Mouse (Mus musculus) midbrain, postnatal 0 days (tissue): ENCODE results near the gene Xpo4. TPM values are rescaled to one million over a fixed set of nuclear protein-coding genes. Genes with fewer than 3 reads are reported as not detected.

Experiments
- ATAC-seq: fragments of 200-750 bp; cut with Nextera tagmentation; 2 replicates; pipeline ENCODE4 v1.8.0; 2017; ENCODE audit warnings: moderate number of reproducible peaks, mild to moderate bottlenecking, moderate TSS enrichment, moderate library complexity; ENCODE audit not compliant: low FRiP score
- DNase-seq: peaks from one replicate; pipeline ENCODE4 v3.0.0-alpha.2; 2015; ENCODE audit warnings: low spot score
- H3K27ac ChIP-seq: fragments of 300-500 bp; sonication (generic); 2 replicates; pipeline ENCODE4 v1.5.1; 2014; ENCODE audit warnings: low read depth, mild to moderate bottlenecking, low read length, mixed read lengths
- H3K27me3 ChIP-seq: fragments of 300-500 bp; sonication (generic); 2 replicates; pipeline ENCODE4 v1.6.1; 2014; ENCODE audit warnings: low read length, control low read depth, mixed read lengths; ENCODE audit not compliant: insufficient read depth
- H3K36me3 ChIP-seq: fragments of 300-500 bp; sonication (generic); 2 replicates; pipeline ENCODE4 v1.6.1; 2014; ENCODE audit warnings: low read length, control low read depth, mixed read lengths; ENCODE audit not compliant: insufficient read depth
- H3K4me1 ChIP-seq: fragments of 300-500 bp; sonication (generic); 2 replicates; pipeline ENCODE4 v1.6.1; 2014; ENCODE audit warnings: mild to moderate bottlenecking, control low read depth, antibody characterized with exemption, low read length, mixed read lengths; ENCODE audit not compliant: insufficient read depth
- H3K4me2 ChIP-seq: fragments of 300-500 bp; sonication (generic); 2 replicates; pipeline ENCODE4 v1.6.1; 2014; ENCODE audit warnings: low read depth, mild to moderate bottlenecking, low read length, mixed read lengths; ENCODE audit not compliant: poor library complexity, severe bottlenecking
- H3K4me3 ChIP-seq: fragments of 300-500 bp; sonication (generic); 2 replicates; pipeline ENCODE4 v1.5.1; 2014; ENCODE audit warnings: low read depth, mild to moderate bottlenecking, low read length, moderate library complexity
- H3K9ac ChIP-seq: fragments of 300-500 bp; sonication (generic); replicated peaks from 2 replicates; pipeline ENCODE4 v1.6.1; 2014; ENCODE audit warnings: mild to moderate bottlenecking, low read length, moderate library complexity, mixed read lengths; ENCODE audit not compliant: poor library complexity, severe bottlenecking
- H3K9me3 ChIP-seq: fragments of 300-500 bp; sonication (generic); 2 replicates; pipeline ENCODE4 v1.6.1; 2016; ENCODE audit warnings: low read length, control low read depth
- CTCF ChIP-seq: IDR thresholded peaks from 2 replicates; pipeline ENCODE4 v1.5.1; 2016; ENCODE audit warnings: antibody characterized with exemption, mild to moderate bottlenecking
- WGBS: fragments of 180-500 bp; shearing (Covaris S2); extraction: QIAGEN DNeasy Blood & Tissue Kit; methylation state at CpG from one replicate; pipeline ENCODE4 v1.1.7; 2014; 5-methylcytosine and 5-hydroxymethylcytosine counted together
- polyA plus RNA-seq: library from polyadenylated mRNA; unstranded; fragments of >200 nt; fragmentation: Nextera tagmentation; extraction: Ambion mirVana; gene quantifications from 2 replicates; pipeline ENCODE4 v1.2.1, GENCODE M21; 2015
- total RNA-seq: library from RNA; depleted of rRNA; stranded (reverse); fragments of >200 nt; gene quantifications from 2 replicates; pipeline ENCODE4 v1.2.3, GENCODE M21; 2014

Xpo4 gene
- total and polyA plus RNA-seq, 2 experiments from 2014 or later, result 11.3 to 11.7 TPM

- H3K9me3 ChIP-seq, result no peaks in the 10 kb centered on the region
- WGBS, result 93% methylated on average over 10 of the region's 10 CpGs
- no peaks in the 10 kb centered on the region; the same call in 1 of the 2 replicates for H3K4me1 ChIP-seq
- no peak overlapping the region for H3K4me2 ChIP-seq
- no peak for TF ChIP-seq CTCF
- H3K27ac ChIP-seq, result no peak overlapping the region
- H3K27me3 ChIP-seq, result no peaks in the 10 kb centered on the region
- no peak overlapping the region for H3K4me3 ChIP-seq
- no peak overlapping the region for H3K9ac ChIP-seq
- DNase-seq (no peak), ATAC-seq (no peak)
- peaks cover 5% of the 10 kb centered on the region; the same call in 1 of the 2 replicates for H3K36me3 ChIP-seq
These were observed 33.8 kb upstream of the Xpo4 start for GRCm38 (mm10) chr14:57699016-57699415.

DNA sequence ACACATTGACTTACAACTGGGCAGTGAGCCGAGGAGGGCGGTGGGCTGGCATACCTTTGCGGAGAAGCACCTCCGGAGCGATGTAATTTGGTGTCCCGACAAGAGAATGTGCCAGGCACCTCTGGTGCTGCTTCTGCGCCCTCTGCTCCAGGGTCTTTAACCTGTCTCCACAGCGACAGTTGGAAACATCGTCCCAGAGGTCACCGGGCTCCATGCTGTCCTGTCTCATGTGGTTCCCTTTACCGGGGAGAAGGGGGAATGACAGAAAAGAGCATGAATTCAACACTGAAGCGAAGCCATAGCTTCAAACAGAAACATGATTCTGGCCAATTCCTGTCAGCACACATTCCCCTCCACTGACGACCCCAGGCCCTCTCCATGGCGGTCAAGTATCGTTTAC is 30.8 kb upstream of the Xpo4 start:
- Histone ChIP-seq H3K36me3 (peaks cover 5% of the 10 kb centered on the region; the same call in 1 of the 2 replicates), H3K4me2 (no peak overlapping the region), H3K4me1 (no peaks in the 10 kb centered on the region), H3K27me3 (no peaks in the 10 kb centered on the region), H3K9me3 (no peaks in the 10 kb centered on the region), H3K27ac (no peak overlapping the region), H3K4me3 (no peak overlapping the region), H3K9ac (no peak overlapping the region)
- 92% methylated on average over 15 of the region's 15 CpGs for WGBS
- DNase-seq (no peak), ATAC-seq (no peak)
- TF ChIP-seq CTCF, result no peak

DNA sequence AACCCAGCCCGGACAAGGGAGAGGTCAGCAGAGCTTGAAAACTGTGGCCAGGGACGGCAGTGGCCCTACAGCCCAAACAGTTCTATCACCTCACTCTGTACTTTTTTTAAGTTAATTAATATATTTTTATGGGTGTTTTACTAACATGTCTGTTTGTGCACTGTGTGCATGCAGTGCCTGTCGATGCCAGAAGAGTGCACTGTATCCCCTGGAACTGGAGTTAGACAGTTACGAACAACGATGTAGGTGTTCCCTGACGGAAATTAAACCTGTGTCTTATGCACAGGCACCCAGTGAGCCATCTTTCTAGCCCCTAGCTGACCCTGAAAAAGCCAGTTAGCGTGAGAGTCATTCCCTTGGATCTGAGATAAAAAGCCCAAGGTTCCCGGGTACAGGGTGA is 30.3 kb upstream of the Xpo4 start:
- TF ChIP-seq CTCF, result peak; percentile 67
- H3K4me3 ChIP-seq, result no peak overlapping the region
- no peak overlapping the region for H3K9ac ChIP-seq
- peaks cover 5% of the 10 kb centered on the region; the same call in 1 of the 2 replicates for H3K36me3 ChIP-seq
- no peaks in the 10 kb centered on the region for H3K27me3 ChIP-seq
- H3K27ac ChIP-seq, result no peak overlapping the region
- no peaks in the 10 kb centered on the region for H3K9me3 ChIP-seq
- H3K4me2 ChIP-seq, result no peak overlapping the region
- H3K4me1 ChIP-seq, result no peaks in the 10 kb centered on the region
- WGBS, result 89% methylated on average over 8 of the region's 8 CpGs
- DNase-seq, result peak; percentile 40
- ATAC-seq, result no peak

DNA sequence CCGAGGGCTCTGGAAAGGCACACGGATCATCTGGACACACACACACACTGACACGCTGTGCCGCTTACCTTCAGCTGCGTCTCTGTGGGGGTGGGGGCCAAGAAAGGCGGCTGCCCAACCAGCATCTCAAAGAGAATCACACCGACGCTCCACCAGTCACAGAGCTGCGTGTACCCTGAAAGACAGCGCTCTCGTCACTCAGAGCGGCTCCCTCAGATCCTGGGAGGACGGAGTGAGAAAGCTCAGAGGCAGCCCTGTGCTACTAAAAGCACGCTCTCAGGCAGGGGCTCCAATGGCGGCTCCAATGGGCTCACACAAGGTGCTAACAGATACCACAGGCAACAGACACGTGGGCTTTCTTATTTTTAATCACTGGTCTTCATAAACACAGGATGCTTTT is 29.0 kb upstream of the Xpo4 start:
- Histone ChIP-seq H3K4me1 (no peaks in the 10 kb centered on the region), H3K9me3 (no peaks in the 10 kb centered on the region), H3K27me3 (no peaks in the 10 kb centered on the region), H3K27ac (no peak overlapping the region), H3K9ac (no peak overlapping the region), H3K36me3 (no peaks in the 10 kb centered on the region; the same call in 1 of the 2 replicates), H3K4me3 (no peak overlapping the region), H3K4me2 (no peak overlapping the region)
- WGBS, result 84% methylated on average over 16 of the region's 16 CpGs
- no peak for ATAC-seq
- TF ChIP-seq CTCF, result no peak
- no peak for DNase-seq

DNA sequence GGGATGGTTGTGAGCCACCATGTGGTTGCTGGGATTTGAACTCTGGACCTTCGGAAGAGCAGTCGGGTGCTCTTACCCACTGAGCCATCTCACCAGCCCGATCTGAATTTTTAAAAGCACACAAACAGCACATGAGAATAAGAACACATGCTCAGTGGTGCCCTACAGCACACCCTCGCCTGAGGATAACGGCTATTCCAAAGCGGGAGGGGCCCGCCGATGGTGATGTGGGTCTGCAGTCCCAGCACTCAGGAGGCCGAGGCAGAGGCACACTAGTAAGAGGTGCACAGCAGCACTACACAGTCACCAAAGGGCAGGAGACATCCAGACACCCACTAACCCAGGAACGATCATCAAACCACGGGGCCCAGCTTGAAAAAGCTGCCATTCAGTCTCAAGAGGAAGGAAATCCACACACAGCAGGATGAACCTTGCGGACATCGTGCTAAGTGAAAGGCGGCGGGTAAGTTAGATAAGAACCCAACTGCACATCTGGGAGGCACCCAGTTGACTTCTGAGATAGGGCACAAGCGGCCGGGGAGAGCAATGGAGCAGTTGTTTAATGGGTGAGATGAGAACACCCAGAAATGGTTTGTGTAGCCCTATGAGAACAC is 27.4 kb upstream of the Xpo4 start:
- Histone ChIP-seq H3K4me1 (no peaks in the 10 kb centered on the region), H3K4me3 (no peak overlapping the region)
- no peak for ATAC-seq

GRCm38 (mm10) chr14:57691316-57691715 is 26.1 kb upstream of the Xpo4 start:
- TF ChIP-seq CTCF, result no peak
- no peak overlapping the region for H3K4me3 ChIP-seq
- WGBS, result 96% methylated on average over 24 of the region's 24 CpGs
- no peaks in the 10 kb centered on the region; the same call in 1 of the 2 replicates for H3K36me3 ChIP-seq
- no peak for DNase-seq
- no peaks in the 10 kb centered on the region for H3K4me1 ChIP-seq
- H3K4me2 ChIP-seq, result no peak overlapping the region
- no peak overlapping the region for H3K27ac ChIP-seq
- no peak overlapping the region for H3K9ac ChIP-seq
- H3K9me3 ChIP-seq, result no peaks in the 10 kb centered on the region
- ATAC-seq, result no peak
- H3K27me3 ChIP-seq, result no peaks in the 10 kb centered on the region

More for the DNA sequence above, 27.4 kb upstream of the Xpo4 start:
- Histone ChIP-seq H3K9ac (no peak overlapping the region), H3K27ac (no peak overlapping the region), H3K36me3 (no peaks in the 10 kb centered on the region; the same call in 1 of the 2 replicates), H3K27me3 (no peaks in the 10 kb centered on the region), H3K4me2 (no peak overlapping the region), H3K9me3 (no peaks in the 10 kb centered on the region)
- no peak for TF ChIP-seq CTCF
- WGBS, result 91% methylated on average over 17 of the region's 17 CpGs
- DNase-seq, result no peak
